ENCODE assay signal across 26 mouse cellular contexts in the genomic region with DNA sequence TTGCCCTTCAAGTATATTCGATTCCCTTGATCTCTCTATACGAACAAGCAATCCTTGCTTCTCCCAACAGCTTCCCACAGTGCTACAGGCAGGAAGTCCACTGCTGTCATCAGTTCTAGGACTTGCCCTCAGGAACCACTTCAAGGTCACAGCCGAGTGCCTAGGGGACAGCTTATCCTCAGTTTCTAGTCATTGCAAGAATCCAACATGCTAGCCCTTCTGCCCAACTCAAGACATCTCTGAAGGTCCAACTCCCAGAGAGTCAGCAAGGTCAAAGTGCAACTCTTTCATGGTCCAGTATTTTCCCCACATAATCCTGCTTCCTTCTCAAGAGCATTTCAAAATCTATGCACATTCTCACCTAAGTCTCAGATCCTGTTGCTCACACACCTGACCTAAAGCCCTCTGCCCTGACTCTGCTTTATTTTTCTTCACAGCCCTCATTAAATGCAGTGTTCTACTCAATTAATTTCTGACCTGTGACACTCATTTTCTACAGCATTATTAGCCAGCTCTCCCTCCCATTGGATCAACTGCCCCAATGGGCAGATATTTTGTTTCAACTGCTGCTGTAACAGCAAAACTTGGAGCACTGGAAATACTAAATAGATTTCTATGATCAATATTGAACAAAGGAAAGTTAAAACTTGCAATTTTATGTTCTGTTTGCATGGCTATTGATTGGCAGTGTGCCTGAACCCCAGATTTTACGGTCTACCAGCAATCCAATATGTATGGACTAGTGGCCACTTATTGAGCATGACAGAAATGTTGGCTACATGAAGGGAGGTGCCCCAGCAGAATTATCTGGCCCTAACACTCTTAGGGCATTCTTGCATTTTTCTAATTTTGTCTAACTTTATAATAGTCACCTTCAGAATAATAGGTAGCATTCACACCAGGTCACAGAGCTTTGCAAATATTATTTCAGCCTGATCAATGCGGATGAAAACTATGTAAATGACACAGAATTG. TPM values are rescaled to one million over a fixed set of nuclear protein-coding genes. Genes with fewer than 3 reads are reported as not detected.
DNase-seq lines count a peak whose midpoint lies in the region; ATAC-seq lines count a peak whose summit lies in the region.
"Had no signal": no experiment of that assay in that cellular context is flagged by ENCODE, and none has a peak within 500 bp of the region (broad histone marks: within the 10 kb centered on the region; RNA-seq: fewer than 3 reads in every experiment).

No protein-coding gene starts in this region.

- no peak overlapping the region for H3K4me2 ChIP-seq in kidney, embryonic 14.5 days (replicated peaks; ENCODE audit: low read depth, low read length)
- no peak overlapping the region for H3K4me2 ChIP-seq in kidney, embryonic 16.5 days (replicated peaks; ENCODE audit: low read depth, low read length)
- H3K4me2 ChIP-seq: embryonic facial prominence, embryonic 12.5 days; forebrain, embryonic 13.5 days; forebrain, embryonic 15.5 days had no signal

- WGBS in kidney, embryonic 14.5 days = 64% methylated on average over 5 of the region's 5 CpGs
- 66% methylated on average over 5 of the region's 5 CpGs for WGBS in kidney, embryonic 16.5 days

- H3K36me3 ChIP-seq in kidney, embryonic 14.5 days (ENCODE audit: control insufficient read depth, insufficient read depth, low read length) = no peaks in the 10 kb centered on the region
- no peaks in the 10 kb centered on the region for H3K36me3 ChIP-seq in kidney, embryonic 16.5 days (ENCODE audit: insufficient read depth, low read length)
- H3K36me3 ChIP-seq: embryonic facial prominence, embryonic 10.5 days; embryonic facial prominence, embryonic 12.5 days; forebrain, embryonic 15.5 days; G1E had no signal

- no peaks in the 10 kb centered on the region for H3K9me3 ChIP-seq in kidney, embryonic 14.5 days (ENCODE audit: control insufficient read depth, low read length)
- H3K9me3 ChIP-seq in kidney, embryonic 16.5 days (ENCODE audit: low read length) = no peaks in the 10 kb centered on the region
- H3K9me3 ChIP-seq: embryonic facial prominence, embryonic 10.5 days; embryonic facial prominence, embryonic 12.5 days; forebrain, embryonic 13.5 days; forebrain, embryonic 15.5 days; G1E had no signal

- DNase-seq in kidney, postnatal 14 days = no peak
- DNase-seq in kidney, adult 8-10 months = no peak
- DNase-seq in urinary bladder, postnatal 14 days (ENCODE audit: low spot score) = no peak
- DNase-seq: adrenal gland, adult 8-10 months; adrenal gland, postnatal 14 days; adrenal gland, postnatal 36 days; B cell, adult 2 months; cerebellum, adult 11-12 months; cerebellum, adult 2 months; cerebellum, adult 9-10 months; cerebellum, postnatal 10 days; cerebellum, postnatal 25 days; forebrain, postnatal 0 days had no signal

- H3K4me3 ChIP-seq in kidney, embryonic 14.5 days (ENCODE audit: low read length) = no peak overlapping the region
- H3K4me3 ChIP-seq in kidney, embryonic 16.5 days (ENCODE audit: low read length) = no peak overlapping the region
- H3K4me3 ChIP-seq: embryonic facial prominence, embryonic 10.5 days; embryonic facial prominence, embryonic 12.5 days; erythroblast, embryonic 14.5 days; forebrain, embryonic 13.5 days; forebrain, embryonic 15.5 days had no signal

- H3K9ac ChIP-seq in kidney, embryonic 14.5 days (ENCODE audit: low read depth, low read length) = no peak overlapping the region
- H3K9ac ChIP-seq in kidney, embryonic 16.5 days (replicated peaks; ENCODE audit: low read length) = no peak overlapping the region
- H3K9ac ChIP-seq: embryonic facial prominence, embryonic 12.5 days; forebrain, embryonic 13.5 days; forebrain, embryonic 15.5 days; forebrain, postnatal 0 days had no signal

- no peaks in the 10 kb centered on the region for H3K27me3 ChIP-seq in kidney, embryonic 14.5 days (ENCODE audit: control insufficient read depth, insufficient read depth, low read length)
- H3K27me3 ChIP-seq in kidney, embryonic 16.5 days (ENCODE audit: insufficient read depth, low read length) = no peaks in the 10 kb centered on the region
- H3K27me3 ChIP-seq: CH12.LX; embryonic facial prominence, embryonic 12.5 days; forebrain, embryonic 13.5 days; forebrain, embryonic 15.5 days; Patski had no signal

- no peak overlapping the region for H3K27ac ChIP-seq in kidney, embryonic 14.5 days (ENCODE audit: low read depth, low read length)
- 0 out of 2 replicates have a peak overlapping the region, but pooled peaks have one; percentile 27 for H3K27ac ChIP-seq in kidney, embryonic 16.5 days (ENCODE audit: low read length)
- H3K27ac ChIP-seq: embryonic facial prominence, embryonic 10.5 days; embryonic facial prominence, embryonic 12.5 days; forebrain, embryonic 13.5 days; forebrain, embryonic 15.5 days had no signal

- ATAC-seq in kidney, embryonic 14.5 days (ENCODE audit: low FRiP score, low TSS enrichment) = peak; percentile 75; the same call in 1 of the 2 replicates
- ATAC-seq in kidney, embryonic 16.5 days (ENCODE audit: low FRiP score, low TSS enrichment) = peak; percentile 79
- peak; percentile 51; the same call in 1 of the 2 replicates for ATAC-seq in erythroblast, adult 5-6 weeks (replicated peaks; ENCODE audit: low FRiP score, poor library complexity, severe bottlenecking)
- ATAC-seq: activated CD4-positive, CD25-positive, alpha-beta regulatory T cell, adult 4 months; CD4-positive, CD25-positive, alpha-beta regulatory T cell, adult 4 months; forebrain, embryonic 13.5 days; forebrain, embryonic 15.5 days; forebrain, postnatal 0 days; Patski had no signal

- H3K4me1 ChIP-seq in kidney, embryonic 14.5 days (ENCODE audit: control insufficient read depth, insufficient read depth, low read length) = 0 out of 2 replicates have a peak, but pooled peaks cover 3% of the 10 kb centered on the region
- H3K4me1 ChIP-seq in kidney, embryonic 16.5 days (ENCODE audit: insufficient read depth, low read length) = peaks cover 8% of the 10 kb centered on the region; the same call in 1 of the 2 replicates
- H3K4me1 ChIP-seq: embryonic facial prominence, embryonic 10.5 days; embryonic facial prominence, embryonic 12.5 days; forebrain, embryonic 13.5 days; forebrain, embryonic 15.5 days had no signal

RNA-seq across cellular contexts. Expression of gene Gypa, which starts 33.1 kb away (rescaled TPM):
- polyA plus RNA-seq in kidney, embryonic 14.5 days (2014; fragmentation: Nextera tagmentation; extraction: Ambion mirVana) = 2.5 and 2.9 TPM in 2 replicates
- polyA plus RNA-seq in kidney, embryonic 16.5 days (2015; fragmentation: Nextera tagmentation; extraction: Ambion mirVana) = 4.9 and 5.7 TPM in 2 replicates
- 1,528 and 1,589 TPM in 2 replicates for total RNA-seq in erythroblast, adult 5-6 weeks (2015; ENCODE audit: low replicate concordance)
- total RNA-seq in erythroblast, adult 5-6 weeks (2017; ENCODE audit: low replicate concordance) = 1,490 and 2,036 TPM in 2 replicates
- total RNA-seq: CH12.LX; forebrain, postnatal 0 days had no signal
- polyA plus RNA-seq: CD4-positive, CD25-positive, alpha-beta regulatory T cell, adult 4 months; Patski had no signal
